Mouse (Mus musculus) left cerebral cortex, adult 9 months (tissue): ENCODE measurements around the gene Ank3.

Source experiments
- DNase-seq, 2 experiments: peaks; one replicate each; pipeline ENCODE4 v3.0.0; 2022; ENCODE audit warnings: low spot score in 2 of 2

Gene Ank3

GRCm38 (mm10) chr10:69662338-69662737 is 263.8 kb downstream of the Ank3 start:
- DNase-seq: peak in 1 of 2 experiments; percentile 92

GRCm38 (mm10) chr10:69667482-69667881 is 268.9 kb downstream of the Ank3 start:
- no peak for DNase-seq

GRCm38 (mm10) chr10:69670496-69670895 is 271.9 kb downstream of the Ank3 start:
- DNase-seq: no peak

- DNase-seq: no peak
Observed at GRCm38 (mm10) chr10:69670959-69671358, 272.4 kb downstream of the Ank3 start.

GRCm38 (mm10) chr10:69671505-69671904 is 272.9 kb downstream of the Ank3 start:
- DNase-seq: no peak

- DNase-seq: no peak
Observed at GRCm38 (mm10) chr10:69672545-69672944, 274.0 kb downstream of the Ank3 start.

GRCm38 (mm10) chr10:69678230-69678629 is 279.7 kb downstream of the Ank3 start:
- DNase-seq: no peak

GRCm38 (mm10) chr10:69686336-69686735 is 287.8 kb downstream of the Ank3 start:
- DNase-seq: no peak

- DNase-seq: no peak
Observed at GRCm38 (mm10) chr10:69689096-69689495, 290.5 kb downstream of the Ank3 start.

GRCm38 (mm10) chr10:69690131-69690960 is 291.8 kb downstream of the Ank3 start:
- peak in 1 of 2 experiments; percentile 74 for DNase-seq

GRCm38 (mm10) chr10:69690961-69691451 is 292.4 kb downstream of the Ank3 start:
- no peak for DNase-seq

- DNase-seq: no peak
Observed at GRCm38 (mm10) chr10:69696019-69696418, 297.4 kb downstream of the Ank3 start.

- DNase-seq: no peak
Observed at GRCm38 (mm10) chr10:69698699-69699098, 300.1 kb downstream of the Ank3 start.

- DNase-seq: peak in 1 of 2 experiments; percentile 47
Observed at GRCm38 (mm10) chr10:69701226-69701625, 302.7 kb downstream of the Ank3 start.

- peak in 1 of 2 experiments; percentile 67 for DNase-seq
Observed at GRCm38 (mm10) chr10:69705806-69706768, 307.5 kb downstream of the Ank3 start.

GRCm38 (mm10) chr10:69706851-69707788 is 308.5 kb downstream of the Ank3 start:
- DNase-seq: no peak

GRCm38 (mm10) chr10:69707844-69708550 is 309.4 kb downstream of the Ank3 start:
- DNase-seq: no peak

- DNase-seq: no peak
Observed at GRCm38 (mm10) chr10:69709631-69710030, 311.1 kb downstream of the Ank3 start.

GRCm38 (mm10) chr10:69710802-69711201 is 312.2 kb downstream of the Ank3 start:
- DNase-seq: peak; percentile 76 to 90

- DNase-seq: no peak
Observed at GRCm38 (mm10) chr10:69716907-69717306, 318.3 kb downstream of the Ank3 start.
